Mouse (Mus musculus) olfactory bulb, adult 2 months (tissue): Measurements from ENCODE around the gene Ldhb.

Experiments used
- CTCF ChIP-seq: fragments of 200-500 bp; IDR thresholded peaks from 2 replicates; pipeline ENCODE4 v1.5.1; 2012; ENCODE audit warnings: low read depth, mild to moderate bottlenecking, low read length, moderate library complexity; ENCODE audit not compliant: insufficient read depth
- POLR2A ChIP-seq: fragments of 200-500 bp; IDR thresholded peaks from 2 replicates; pipeline ENCODE4 v1.6.1; 2012; ENCODE audit warnings: mild to moderate bottlenecking, low read depth, low read length, moderate library complexity; ENCODE audit not compliant: insufficient read depth

DNA sequence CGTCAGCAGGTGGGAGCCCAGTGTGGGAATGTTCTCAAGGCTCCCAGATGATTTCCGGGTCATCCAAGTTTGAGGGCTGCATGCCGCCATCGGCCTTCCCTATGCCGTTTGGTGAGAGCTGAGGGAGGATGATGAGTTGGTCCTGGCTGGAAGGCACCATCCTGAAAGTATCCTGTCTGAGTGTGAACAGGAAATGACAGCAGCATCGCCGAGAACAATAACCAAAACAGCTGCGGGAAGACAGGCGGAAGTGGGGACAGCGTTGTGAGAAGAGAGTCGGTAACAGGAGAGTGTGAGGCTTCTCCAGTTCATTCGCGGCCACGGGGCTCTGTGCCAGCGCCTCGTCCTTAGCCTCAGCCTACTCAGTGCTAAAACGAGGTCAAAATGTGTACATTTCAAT lies 30.7 kb upstream of the Ldhb start:
- TF ChIP-seq POLR2A (no peak), CTCF (no peak)
